Mouse (Mus musculus) embryonic facial prominence, embryonic 11.5 days (tissue): ENCODE measurements at regions not wholly inside any gene's neighbourhood (a gene's known extent, or its start where the extent isn't known, plus 50 kb on each side); places are given as distances from the start of the nearest gene placed in this dataset.

Experiments used
- ATAC-seq: fragments of 200-750 bp; cut with Nextera tagmentation; replicated peaks from 2 replicates; pipeline ENCODE4 v1.8.0; 2017; ENCODE audit warnings: low read depth; ENCODE audit not compliant: insufficient number of reproducible peaks, low FRiP score, low TSS enrichment
- DNase-seq: peaks from one replicate; pipeline ENCODE4 v3.0.0-alpha.2; 2015; ENCODE audit warnings: low spot score
- H3K27ac ChIP-seq: fragments of 300-500 bp; sonication (generic); replicated peaks from 2 replicates; pipeline ENCODE4 v1.5.1; 2014; ENCODE audit warnings: mild to moderate bottlenecking, low read depth, low read length, control low read depth
- H3K27me3 ChIP-seq: fragments of 300-500 bp; sonication (generic); 2 replicates; pipeline ENCODE4 v1.6.1; 2014; ENCODE audit warnings: mild to moderate bottlenecking, low read length, moderate library complexity, mixed read lengths; ENCODE audit not compliant: control insufficient read depth, insufficient read depth
- H3K36me3 ChIP-seq: fragments of 300-500 bp; sonication (generic); replicated peaks from 2 replicates; pipeline ENCODE4 v1.6.1; 2014; ENCODE audit warnings: low read depth, mild to moderate bottlenecking, low read length, moderate library complexity, mixed read lengths; ENCODE audit not compliant: control insufficient read depth, insufficient read depth
- H3K4me1 ChIP-seq: fragments of 300-500 bp; sonication (generic); 2 replicates; pipeline ENCODE4 v1.6.1; 2014; ENCODE audit warnings: low read length, mixed read lengths; ENCODE audit not compliant: control insufficient read depth, insufficient read depth
- H3K4me2 ChIP-seq: fragments of 300-500 bp; sonication (generic); 2 replicates; pipeline ENCODE4 v1.6.1; 2014; ENCODE audit warnings: low read depth, mild to moderate bottlenecking, control low read depth, low read length, moderate library complexity
- H3K4me3 ChIP-seq: fragments of 300-500 bp; sonication (generic); 2 replicates; pipeline ENCODE4 v1.5.1; 2014; ENCODE audit warnings: low read depth, low read length, control low read depth
- H3K9ac ChIP-seq: fragments of 300-500 bp; sonication (generic); replicated peaks from 2 replicates; pipeline ENCODE4 v1.6.1; 2014; ENCODE audit warnings: mild to moderate bottlenecking, control low read depth, low read length
- H3K9me3 ChIP-seq: fragments of 300-500 bp; sonication (generic); replicated peaks from 2 replicates; pipeline ENCODE4 v1.6.1; 2016; ENCODE audit warnings: mild to moderate bottlenecking, low read length, inconsistent platforms, mixed read lengths; ENCODE audit not compliant: control insufficient read depth
- WGBS: fragments of 180-500 bp; shearing (Covaris S2); extraction: QIAGEN DNeasy Blood & Tissue Kit; methylation state at CpG from one replicate; pipeline ENCODE4 v1.1.7; 2014; 5-methylcytosine and 5-hydroxymethylcytosine counted together

- WGBS = 63% methylated on average over 4 of the region's 4 CpGs
These were observed 193.8 kb downstream of the Uaca start for GRCm38 (mm10) chr9:60988113-60988512.

DNA sequence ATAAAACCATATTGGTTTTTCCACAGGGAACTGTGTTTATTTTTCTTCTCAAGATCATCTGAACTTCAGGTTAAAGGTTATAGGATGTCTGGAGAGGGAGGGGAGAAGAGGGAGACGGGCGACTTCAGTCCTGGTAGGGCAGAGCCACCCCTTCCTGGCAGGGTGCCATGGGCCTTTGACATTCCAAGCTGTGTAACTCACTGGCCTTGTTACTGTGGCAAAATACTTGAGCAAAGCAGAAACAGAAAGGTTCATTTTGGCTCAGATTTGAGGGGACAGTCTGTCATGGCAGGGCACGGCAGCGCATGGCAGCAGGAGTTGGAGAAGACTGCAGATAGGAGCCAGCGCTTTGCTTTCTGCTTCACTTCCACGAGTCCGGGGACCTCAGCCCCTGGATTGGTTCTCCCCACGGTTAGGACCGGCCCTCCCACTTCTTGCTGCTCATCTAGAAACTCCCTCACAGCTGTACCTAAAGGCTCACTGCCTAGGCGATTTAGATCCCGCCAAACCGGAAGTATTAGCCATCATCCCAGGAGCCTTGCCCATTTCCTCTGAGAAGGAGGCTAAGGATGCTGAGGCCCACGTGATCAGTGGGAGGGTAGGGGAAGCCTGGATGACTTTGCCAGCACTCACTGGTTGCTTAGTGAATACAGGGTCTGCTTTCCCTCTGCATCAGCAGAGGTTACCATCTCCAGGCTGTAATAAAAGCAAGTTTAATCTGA, 195.5 kb downstream of the Uaca start:
- WGBS = 36% methylated on average over 13 of the region's 13 CpGs
- Histone ChIP-seq H3K4me3 (no peak overlapping the region), H3K9me3 (no peaks in the 10 kb centered on the region), H3K9ac (no peak overlapping the region), H3K27ac (no peak overlapping the region), H3K36me3 (no peaks in the 10 kb centered on the region), H3K27me3 (no peaks in the 10 kb centered on the region), H3K4me1 (no peaks in the 10 kb centered on the region; the same call in 1 of the 2 replicates), H3K4me2 (no peak overlapping the region)
- DNase-seq (peak; percentile 61), ATAC-seq (no peak)

More at GRCm38 (mm10) chr9:60988113-60988512, 193.8 kb downstream of the Uaca start:
- Histone ChIP-seq H3K36me3 (no peaks in the 10 kb centered on the region), H3K4me2 (no peak overlapping the region), H3K9ac (no peak overlapping the region), H3K27me3 (no peaks in the 10 kb centered on the region), H3K9me3 (no peaks in the 10 kb centered on the region), H3K4me3 (no peak overlapping the region), H3K4me1 (no peaks in the 10 kb centered on the region; the same call in 1 of the 2 replicates), H3K27ac (no peak overlapping the region)
- no peak for DNase-seq
- ATAC-seq = no peak

- 67% methylated on average over 5 of the region's 5 CpGs for WGBS
- no peak overlapping the region for H3K9ac ChIP-seq
These were observed 197.2 kb downstream of the Uaca start for GRCm38 (mm10) chr9:60991509-60991908.

GRCm38 (mm10) chr9:60993661-60994060, 199.3 kb downstream of the Uaca start:
- Histone ChIP-seq H3K4me2 (no peak overlapping the region), H3K36me3 (no peaks in the 10 kb centered on the region), H3K9ac (no peak overlapping the region), H3K4me1 (no peaks in the 10 kb centered on the region; the same call in 1 of the 2 replicates), H3K27ac (no peak overlapping the region), H3K27me3 (no peaks in the 10 kb centered on the region), H3K9me3 (no peaks in the 10 kb centered on the region), H3K4me3 (no peak overlapping the region)
- DNase-seq (no peak), ATAC-seq (no peak)
- WGBS = 85% methylated on average over 8 of the region's 8 CpGs

More at GRCm38 (mm10) chr9:60991509-60991908, 197.2 kb downstream of the Uaca start:
- no peak for DNase-seq
- H3K27ac ChIP-seq = no peak overlapping the region
- no peaks in the 10 kb centered on the region for H3K27me3 ChIP-seq
- H3K36me3 ChIP-seq = no peaks in the 10 kb centered on the region
- no peaks in the 10 kb centered on the region for H3K9me3 ChIP-seq
- no peaks in the 10 kb centered on the region; the same call in 1 of the 2 replicates for H3K4me1 ChIP-seq
- H3K4me3 ChIP-seq = no peak overlapping the region
- no peak for ATAC-seq
- no peak overlapping the region for H3K4me2 ChIP-seq

GRCm38 (mm10) chr9:60995096-60995495, 200.8 kb downstream of the Uaca start:
- Histone ChIP-seq H3K4me2 (no peak overlapping the region), H3K4me1 (no peaks in the 10 kb centered on the region), H3K36me3 (no peaks in the 10 kb centered on the region), H3K4me3 (no peak overlapping the region), H3K27ac (no peak overlapping the region), H3K9me3 (no peaks in the 10 kb centered on the region), H3K27me3 (no peaks in the 10 kb centered on the region), H3K9ac (no peak overlapping the region)
- no peak for DNase-seq
- 80% methylated on average over 6 of the region's 6 CpGs for WGBS
- no peak for ATAC-seq

DNA sequence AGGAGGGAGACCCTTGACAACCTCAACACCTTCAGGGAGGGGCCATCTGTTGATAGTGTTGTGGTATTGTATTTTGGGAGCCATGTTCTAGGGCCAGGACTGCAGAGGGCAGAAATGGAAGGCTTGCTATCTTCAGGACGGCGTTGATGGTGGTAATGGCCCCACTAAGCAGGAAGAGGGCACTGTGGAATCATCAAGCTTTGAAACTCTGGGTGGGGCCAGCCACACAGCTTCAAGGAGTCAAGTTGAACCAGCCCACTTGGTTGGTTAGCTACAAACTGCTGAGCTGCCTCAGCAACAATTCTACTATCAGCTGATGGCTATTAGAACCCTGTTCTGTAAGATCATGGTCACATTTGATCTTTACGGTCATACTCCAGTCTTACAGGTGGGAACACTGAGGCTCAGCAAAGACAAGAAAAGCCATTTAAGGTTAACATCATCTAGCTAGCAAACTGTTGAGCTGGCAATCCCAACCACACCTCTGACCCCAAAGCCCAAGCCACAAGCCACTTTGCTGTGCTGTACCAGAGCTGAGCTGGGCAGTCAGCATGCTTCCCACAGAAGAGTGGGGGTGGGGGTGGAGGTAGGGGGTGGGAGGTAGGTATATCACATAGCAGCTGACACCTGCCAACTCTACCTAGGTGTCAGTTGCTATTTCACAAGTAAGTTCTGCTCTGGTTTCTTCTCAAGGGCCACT, 203.9 kb downstream of the Uaca start:
- no peak overlapping the region for H3K9ac ChIP-seq
- no peak overlapping the region for H3K27ac ChIP-seq
- 79% methylated on average over 3 of the region's 3 CpGs for WGBS
- ATAC-seq = no peak
- H3K4me2 ChIP-seq = no peak overlapping the region
- H3K27me3 ChIP-seq = no peaks in the 10 kb centered on the region
- DNase-seq = no peak
- 0 out of 2 replicates have a peak, but pooled peaks cover 2% of the 10 kb centered on the region for H3K4me1 ChIP-seq
- H3K9me3 ChIP-seq = no peaks in the 10 kb centered on the region
- no peak overlapping the region for H3K4me3 ChIP-seq
- no peaks in the 10 kb centered on the region for H3K36me3 ChIP-seq

GRCm38 (mm10) chr9:60999001-60999529, 204.7 kb downstream of the Uaca start:
- H3K4me3 ChIP-seq = no peak overlapping the region
- DNase-seq = no peak
- H3K36me3 ChIP-seq = no peaks in the 10 kb centered on the region
- no peak for ATAC-seq
- H3K27me3 ChIP-seq = no peaks in the 10 kb centered on the region
- 0 out of 2 replicates have a peak, but pooled peaks cover 2% of the 10 kb centered on the region for H3K4me1 ChIP-seq
- H3K9me3 ChIP-seq = no peaks in the 10 kb centered on the region
- no peak overlapping the region for H3K9ac ChIP-seq
- WGBS = 61% methylated on average over 6 of the region's 6 CpGs
- no peak overlapping the region for H3K27ac ChIP-seq
- no peak overlapping the region for H3K4me2 ChIP-seq

DNA sequence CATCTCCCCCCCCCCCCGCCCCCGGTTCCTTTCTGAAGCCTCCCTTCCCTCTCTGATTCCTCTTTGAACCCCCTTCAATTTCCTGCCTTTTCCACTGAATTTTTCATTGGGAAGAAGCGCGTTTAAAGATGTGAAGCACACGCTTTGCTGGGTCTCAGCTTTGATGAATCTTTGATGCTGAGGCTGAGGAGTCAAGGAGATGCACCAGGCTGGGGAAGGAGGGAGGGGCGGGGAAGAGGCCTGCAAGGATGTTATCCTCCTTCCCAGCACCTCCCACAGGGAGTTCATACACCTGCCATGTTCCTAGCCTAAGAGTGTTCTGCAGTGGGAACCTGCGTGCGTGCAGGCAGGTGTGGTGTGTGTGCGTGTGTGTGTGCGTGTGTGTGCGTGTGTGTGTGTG, 205.9 kb downstream of the Uaca start:
- Histone ChIP-seq H3K27ac (no peak overlapping the region), H3K4me1 (0 out of 2 replicates have a peak, but pooled peaks cover 2% of the 10 kb centered on the region), H3K9me3 (no peaks in the 10 kb centered on the region), H3K9ac (no peak overlapping the region), H3K27me3 (no peaks in the 10 kb centered on the region), H3K4me2 (no peak overlapping the region), H3K4me3 (no peak overlapping the region), H3K36me3 (no peaks in the 10 kb centered on the region)
- ATAC-seq (no peak), DNase-seq (no peak)
- 80% methylated on average over 11 of the region's 11 CpGs for WGBS
